Mouse (Mus musculus) megakaryocyte, adult 5-6 weeks (primary cell): Measurements from ENCODE around the gene C1qtnf7. TPM values are rescaled to one million over a fixed set of nuclear protein-coding genes. Genes with fewer than 3 reads are reported as not detected.

Experiments
- ATAC-seq: 2 replicates; pipeline ENCODE4 v1.8.0; 2016; ENCODE audit warnings: mild to moderate bottlenecking, inconsistent platforms; ENCODE audit not compliant: poor library complexity, severe bottlenecking
- total RNA-seq, 2 experiments: library from RNA; stranded (forward) in 1 of 2; stranded (reverse) in 1 of 2; fragments of 153-499, 151-499 nt in 1 of 2; fragments of 221-1000, 200-1000 nt in 1 of 2; gene quantifications; 2 replicates each; pipeline versions ENCODE4 v1.2.3 to v1.2.4; 2015 to 2017

C1qtnf7 gene
- total RNA-seq, 2 experiments from 2014 or later = 0.15 TPM; not detected in 1

DNA sequence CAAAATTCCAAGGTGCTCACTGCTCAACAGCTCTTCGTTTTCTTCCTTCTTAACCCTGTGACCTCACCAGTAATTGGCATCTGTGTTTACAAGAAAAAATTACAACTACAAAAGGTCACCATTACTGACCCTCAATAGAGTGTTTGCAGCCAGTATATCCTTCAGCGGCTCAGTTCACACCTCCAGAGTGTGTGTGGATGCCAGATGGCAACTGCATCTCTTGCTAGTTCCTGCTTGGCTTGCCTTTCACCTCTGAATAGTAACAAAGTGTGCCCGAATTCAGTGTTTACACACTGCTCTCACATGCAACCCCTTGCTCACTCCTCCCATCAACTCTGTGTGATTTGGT, 23.8 kb downstream of the C1qtnf7 start:
- ATAC-seq = no peak

DNA sequence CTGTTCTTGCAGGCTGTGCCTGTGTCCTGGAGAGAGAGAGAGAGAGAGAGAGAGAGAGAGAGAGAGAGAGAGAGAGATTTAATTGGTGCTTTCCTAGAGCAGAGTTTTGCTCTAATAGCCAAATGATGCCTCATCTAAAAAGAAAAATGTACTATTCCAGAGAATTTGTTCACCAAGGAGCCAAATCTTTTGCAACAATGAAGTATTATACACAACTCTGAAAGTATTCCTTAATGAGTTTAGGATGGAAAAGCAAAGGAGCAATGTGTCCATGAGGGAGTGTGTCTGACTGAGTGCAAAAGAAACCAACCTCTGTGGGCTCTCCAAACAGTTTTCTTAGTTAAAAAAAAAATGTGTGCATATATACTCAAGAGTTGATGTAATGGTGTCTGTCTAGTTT, 24.5 kb downstream of the C1qtnf7 start:
- ATAC-seq = no peak

DNA sequence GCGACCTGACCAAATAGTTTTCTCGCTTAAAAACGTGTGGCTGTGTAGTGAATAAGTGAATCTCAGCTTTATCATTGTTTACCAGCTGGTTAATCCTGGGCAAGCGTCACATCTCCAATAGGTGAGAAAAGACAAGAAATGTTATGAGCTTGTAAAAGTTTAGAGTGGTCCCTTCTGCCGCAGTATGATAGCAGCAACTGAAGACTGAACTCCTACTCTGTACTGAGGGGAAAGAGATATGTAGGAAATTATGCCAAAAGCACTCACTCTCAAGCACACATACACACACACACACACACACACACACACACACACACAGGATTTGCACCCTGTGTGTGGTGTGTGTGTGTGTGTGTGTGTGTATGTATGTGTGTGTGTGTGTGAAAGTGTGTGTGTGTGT, 26.2 kb downstream of the C1qtnf7 start:
- ATAC-seq = no peak

DNA sequence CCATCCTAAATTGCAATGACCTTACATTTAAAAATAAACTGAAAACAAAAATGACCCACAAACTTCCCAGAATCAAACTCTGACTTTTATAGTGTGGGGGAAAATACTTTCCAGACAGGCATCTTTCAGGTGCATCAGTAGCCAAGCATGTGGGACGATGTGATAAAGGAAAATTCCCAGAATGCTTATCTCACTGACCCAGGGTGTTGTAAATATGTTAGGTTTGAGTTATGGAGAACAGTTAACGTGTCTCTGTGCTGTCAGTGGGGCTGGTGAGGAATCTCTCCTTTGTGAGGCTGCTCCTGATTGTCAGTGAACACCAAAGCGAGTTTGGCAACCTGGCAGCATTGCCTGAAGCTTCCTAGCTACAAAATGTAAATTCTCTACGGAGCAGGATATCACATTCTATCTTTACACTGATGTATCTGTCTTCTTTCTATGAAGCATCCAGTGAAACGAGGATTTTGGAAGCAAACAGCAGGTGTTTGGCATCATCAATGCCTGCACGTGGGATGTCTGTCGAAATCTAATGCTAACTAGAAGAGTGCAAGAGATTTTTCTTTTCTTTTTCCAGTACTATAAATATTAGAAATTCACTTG, 27.0 kb downstream of the C1qtnf7 start:
- ATAC-seq = no peak

DNA sequence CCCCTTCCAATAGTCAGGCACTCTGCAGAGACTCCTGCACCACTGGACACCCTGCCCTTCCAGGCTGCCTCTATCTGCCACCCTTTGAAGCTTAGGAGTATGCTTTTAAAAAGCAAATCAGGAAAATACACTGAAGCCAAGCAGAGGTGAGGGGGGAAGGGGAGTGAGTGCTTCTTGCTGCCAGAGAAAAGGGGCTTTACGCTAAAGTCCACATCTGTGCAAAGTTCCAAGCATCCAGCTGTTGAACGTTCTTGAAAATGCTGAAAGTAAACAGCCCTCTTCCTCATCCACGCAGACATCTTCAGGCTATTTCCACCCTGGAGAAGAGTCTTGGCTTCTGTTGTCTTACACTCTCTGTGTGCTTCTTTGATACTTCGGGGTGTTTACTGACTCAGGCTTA, 34.6 kb downstream of the C1qtnf7 start:
- no peak for ATAC-seq

DNA sequence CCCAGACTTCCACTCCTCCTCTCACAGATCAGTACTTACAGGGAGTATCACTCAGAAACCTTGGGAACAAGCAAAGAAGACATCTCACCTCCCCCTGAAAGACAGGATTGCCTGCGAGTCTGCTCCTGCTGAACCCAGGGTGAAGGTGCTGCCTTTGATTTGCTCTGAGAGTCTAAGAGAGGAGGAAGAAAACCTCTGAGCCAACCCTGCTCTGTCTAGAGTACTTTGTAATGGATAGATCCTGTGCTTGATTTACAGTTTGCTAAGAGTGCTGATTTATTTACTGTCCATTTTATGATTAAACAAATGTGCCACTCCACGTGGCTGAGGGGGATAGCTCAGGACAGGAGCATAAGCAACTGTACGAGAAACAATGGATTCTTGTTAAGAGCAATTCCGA, 35.1 kb downstream of the C1qtnf7 start:
- ATAC-seq = no peak

DNA sequence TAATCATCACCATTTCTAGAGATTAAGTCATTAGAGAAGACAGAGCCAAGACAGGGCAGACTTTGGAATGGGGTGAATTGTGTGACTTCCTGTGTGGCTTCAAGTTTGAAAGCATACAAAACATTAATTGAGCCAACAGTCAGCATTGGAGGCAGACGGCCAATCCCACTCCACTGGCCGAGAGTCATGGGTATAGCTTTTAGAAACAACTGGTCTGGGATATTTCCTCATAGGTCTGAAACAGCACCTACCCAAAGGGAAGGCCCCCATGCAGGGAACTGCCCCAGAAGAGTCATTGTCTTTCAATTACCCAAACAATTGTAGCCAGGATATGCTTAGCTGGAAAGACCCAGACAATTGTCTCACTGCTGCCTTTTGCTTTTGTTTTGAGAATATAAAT, 39.5 kb downstream of the C1qtnf7 start:
- no peak for ATAC-seq

DNA sequence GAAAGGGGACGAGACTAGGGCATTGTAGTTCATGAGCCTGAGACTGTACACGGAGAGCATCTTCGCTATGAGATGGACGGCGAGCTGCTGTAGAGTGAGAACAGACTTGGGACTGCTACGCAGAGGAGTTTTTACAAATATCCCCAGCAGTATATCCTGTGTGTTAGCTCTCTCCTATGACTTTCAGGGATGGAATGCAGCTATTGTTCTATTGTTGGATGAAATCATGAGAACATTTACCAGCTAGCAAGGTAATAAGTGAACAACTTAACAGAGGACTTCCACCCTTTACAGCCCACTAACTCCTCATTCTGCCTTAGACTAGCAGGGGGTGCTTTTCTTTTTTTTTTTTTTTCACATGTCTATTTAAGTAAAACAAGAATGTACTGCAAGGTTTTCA, 40.1 kb downstream of the C1qtnf7 start:
- no peak for ATAC-seq

DNA sequence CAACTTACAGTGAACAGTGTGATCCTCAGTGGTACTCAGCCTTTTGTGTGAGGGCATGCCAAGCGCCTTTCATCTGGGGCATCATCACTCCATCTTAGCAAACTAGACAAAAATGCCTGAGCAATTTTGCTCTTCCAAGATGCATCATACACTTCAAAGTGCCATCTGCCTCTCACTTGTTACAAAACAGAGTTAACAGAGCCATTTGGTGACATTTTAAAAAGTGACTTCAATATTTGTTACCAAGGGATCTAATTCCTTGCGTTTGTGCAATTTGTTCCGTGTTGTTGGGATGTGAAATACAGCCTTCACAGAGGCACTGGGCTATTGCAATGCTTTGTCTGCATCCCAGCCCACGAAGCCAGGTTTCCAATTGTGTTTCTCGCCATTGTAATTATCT, 42.1 kb downstream of the C1qtnf7 start:
- ATAC-seq = no peak

DNA sequence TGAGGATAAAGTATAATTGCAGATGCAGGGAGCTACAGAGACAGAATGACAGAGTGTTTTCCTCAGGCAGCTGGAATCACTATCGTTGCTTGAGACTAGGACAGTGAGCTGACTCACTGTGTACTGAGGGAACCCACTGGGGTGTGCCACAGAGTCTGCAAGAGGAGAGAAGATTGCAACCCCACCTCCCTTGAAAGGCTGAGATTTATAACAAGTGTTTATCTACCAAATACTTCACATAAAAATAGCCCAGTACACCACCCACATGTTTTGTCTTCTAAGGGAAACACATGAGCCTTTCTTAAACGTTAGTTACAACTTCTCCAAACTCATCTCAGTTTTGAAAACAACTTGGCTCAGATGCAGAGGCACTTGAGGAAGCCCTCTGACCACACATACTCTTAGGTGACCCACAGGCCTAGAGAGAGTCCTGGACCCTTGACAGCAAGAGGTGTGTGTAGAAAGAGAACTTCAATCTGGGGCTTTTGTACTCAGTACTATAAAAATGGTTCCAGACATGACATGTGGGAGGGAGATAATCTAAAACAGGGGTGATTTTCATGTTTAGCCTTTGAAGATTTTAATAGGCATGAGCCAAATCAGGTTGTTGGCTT, 46.4 kb downstream of the C1qtnf7 start:
- ATAC-seq = no peak

DNA sequence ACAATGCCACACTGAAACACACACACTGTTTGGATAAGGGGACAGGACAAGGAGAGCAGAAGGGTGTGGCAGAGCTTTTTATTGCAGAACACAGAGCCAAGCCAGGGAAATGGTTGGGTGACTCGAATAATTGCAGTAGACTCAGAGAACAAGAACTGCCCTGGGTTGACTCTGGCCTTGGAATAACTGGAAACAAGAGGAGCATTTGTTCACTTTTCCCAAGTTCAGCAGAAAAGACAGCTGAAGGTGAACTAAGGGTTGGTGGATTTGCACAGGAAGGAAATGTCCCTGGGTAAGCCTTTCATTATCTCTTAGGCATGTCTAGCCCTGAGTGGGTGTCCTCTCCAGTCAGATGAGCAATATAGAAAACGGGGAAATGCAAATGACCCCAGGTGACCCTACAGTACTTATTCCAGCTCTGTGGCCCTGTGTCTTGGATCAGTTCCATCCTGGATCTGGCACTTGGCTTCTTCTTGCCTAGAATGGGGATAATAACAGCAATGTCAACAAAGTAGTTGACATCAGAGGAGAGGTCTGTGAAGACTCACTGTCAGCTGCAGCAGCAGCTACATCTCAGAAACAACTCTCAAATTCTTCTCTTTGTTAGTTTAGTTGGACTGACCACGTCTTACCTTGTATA, 54.5 kb downstream of the C1qtnf7 start:
- ATAC-seq = no peak

DNA sequence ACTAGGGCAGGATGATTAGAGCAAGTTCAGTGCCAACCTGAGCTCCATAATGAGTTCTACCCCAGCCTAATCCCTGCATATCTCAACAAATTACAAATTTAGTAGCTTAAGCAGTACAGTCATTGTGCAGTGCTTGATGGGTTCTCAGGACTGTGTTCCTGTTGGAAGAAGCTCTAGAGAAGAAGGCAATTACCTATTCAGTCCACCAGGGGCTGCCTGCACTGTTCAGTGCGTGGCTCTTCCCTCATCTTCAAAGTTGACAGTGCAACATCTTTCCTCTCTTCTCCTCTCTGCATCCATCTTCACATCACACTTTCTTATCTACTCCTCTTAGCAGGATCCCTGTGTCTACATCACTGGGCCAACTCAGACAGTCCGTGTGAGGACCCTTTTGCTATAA, 67.5 kb downstream of the C1qtnf7 start:
- peak; percentile 45 for ATAC-seq

DNA sequence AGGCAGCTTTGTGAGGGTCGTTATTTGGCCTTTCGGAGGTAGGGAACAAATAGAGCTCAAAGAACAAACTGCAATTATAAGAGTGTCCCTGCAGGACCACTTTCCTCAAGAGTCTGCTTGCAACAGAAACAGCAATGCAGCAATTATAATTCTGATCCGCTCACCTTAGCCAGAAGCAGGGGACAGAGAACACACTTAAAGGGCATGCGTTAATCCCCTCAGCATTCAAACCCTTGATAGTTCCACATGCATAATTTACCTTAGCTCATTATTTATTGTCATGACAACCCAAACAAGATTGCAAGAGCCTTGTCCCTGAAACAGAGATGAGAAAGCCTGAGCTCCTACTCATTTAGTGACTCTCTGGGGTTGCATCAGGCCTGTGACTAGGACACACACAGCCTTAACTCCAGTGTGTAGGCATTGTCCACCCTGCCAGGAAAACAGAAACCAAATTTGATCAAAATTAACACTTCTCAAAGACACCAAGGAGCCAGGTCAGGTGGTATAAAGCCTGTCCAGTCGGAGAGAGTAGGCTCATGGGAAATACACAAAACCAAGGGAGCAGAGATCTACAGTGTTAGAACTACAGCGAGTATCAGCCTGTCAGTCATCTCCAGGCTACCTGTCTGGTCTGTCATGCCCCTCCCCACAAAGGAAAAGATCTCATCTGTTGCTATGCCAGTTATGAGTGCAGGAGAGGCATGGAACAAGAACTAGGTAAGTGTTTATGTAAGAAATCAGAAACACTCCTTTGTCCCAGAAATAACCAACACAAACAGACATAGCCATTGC, 68.2 kb downstream of the C1qtnf7 start:
- ATAC-seq = no peak

DNA sequence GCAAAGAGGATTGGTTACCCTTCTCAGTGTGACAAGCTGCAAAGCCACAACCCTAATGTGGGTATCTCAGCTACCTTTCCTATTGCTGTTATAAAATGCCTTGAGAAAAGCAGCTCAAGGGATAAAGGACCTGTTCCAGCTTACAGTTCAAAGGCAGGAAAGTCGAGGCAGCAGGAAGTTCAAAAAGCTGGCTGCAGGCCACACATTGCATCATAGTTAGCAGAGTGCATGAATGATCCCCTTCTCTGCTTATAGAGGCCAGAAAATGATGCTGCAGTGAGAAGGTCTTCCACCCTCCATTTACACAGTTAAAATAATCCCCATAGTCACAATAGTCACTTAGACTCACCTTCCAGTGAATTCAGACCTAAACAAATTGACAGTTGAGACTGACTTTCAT, 69.1 kb downstream of the C1qtnf7 start:
- ATAC-seq = no peak

DNA sequence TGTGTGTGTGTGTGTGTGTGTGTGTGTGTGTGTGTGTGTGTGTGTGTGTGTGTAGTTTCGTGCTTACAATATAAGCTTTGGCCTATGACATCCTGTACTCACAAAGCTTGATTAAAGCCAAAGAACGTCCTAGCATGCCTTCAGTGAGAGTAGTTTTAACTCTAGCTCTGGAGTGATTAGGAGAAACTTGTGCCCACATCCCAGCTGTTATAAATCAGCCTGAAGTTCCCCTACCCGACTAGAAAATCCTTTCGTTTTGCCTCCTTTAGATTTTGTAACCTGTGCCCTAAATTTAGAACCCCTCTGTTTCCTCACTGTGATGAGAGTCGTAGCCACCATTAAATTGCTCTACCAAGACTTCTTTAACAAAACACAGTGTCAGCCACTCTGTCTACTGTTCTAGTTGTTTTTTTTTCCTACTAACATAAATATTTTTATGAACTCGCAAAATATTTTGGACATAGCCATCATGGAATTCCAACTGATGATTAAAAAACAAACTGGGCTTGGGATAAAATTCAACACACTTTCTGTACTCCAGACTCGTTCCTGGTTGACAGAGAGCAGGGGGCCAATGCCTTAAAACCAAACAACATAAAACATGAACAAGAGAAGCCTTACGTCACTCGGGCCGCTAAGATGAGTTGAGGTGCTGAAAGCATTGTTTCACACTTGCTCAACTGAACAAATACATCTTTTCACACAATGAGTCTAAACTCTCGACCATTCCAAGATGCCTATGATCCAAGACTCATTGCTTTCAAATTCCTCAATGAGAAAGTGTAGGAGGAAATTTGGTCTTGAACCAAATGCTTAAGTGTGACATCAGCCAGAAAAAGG, 70.3 kb downstream of the C1qtnf7 start:
- no peak for ATAC-seq

DNA sequence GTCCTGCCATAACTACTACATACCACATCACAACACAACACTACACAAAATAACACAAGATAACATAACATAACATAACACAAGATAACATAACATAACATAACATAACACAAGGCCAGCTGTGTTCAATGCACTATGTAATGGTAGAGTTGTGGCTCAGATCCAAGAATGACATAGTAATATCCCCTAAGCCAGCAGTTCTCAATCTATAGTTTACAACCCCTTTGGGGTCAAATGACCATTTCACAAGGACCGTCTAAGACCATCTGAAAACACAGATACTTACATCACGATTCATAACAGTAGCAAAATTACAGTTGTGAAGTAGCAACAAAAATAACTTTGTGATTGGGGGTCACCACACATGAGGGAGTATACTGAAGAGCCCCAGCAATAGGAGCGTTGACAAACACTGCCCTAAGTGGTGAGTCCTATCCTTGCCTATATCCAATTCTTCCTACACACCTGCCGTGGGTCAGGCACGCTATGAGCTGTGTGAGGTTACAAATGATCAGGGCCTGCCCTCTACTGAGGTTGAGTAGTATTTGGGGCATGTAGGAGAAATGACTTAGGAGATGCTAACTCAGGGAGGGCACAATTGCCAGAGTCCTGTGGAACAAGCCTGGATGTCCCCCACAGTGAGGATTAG, 73.6 kb downstream of the C1qtnf7 start:
- no peak for ATAC-seq

DNA sequence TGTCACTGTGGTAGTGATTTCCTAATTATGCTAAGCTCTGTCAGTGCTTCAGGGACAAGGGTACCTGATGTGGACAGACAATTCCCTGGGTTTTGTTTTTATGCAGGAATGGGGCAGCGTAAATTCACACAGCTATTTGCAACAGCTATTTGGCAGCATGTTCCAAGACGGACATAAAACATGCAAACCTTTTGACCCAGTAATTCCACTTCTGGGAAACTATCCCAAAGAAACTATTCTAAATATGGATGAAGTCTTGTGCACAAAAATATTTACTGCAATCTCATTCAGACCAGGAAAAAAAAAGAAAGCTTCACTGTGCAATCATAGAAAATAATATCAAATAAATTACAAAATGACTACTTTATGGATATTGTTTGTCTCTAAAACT, 74.1 kb downstream of the C1qtnf7 start:
- no peak for ATAC-seq

DNA sequence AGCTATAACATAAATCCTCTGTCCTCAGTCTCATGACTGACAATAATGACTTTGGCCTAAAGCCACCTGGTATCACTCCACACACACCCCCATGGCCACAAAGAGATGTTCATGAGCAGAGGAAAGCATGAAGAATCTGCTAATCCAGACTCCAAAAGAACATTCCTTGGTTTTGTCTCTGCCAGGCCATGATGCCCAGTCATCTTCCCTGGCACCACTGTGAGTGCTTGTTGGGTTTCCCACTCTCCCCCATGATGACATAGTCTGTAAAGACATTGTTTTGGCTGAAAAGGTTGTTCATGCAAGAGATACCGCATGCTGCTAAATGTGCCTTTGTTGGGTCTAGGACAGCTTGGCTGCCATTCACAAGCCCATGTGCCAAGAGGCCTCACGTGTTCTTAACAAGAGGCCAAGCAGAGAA, 75.0 kb downstream of the C1qtnf7 start:
- no peak for ATAC-seq

DNA sequence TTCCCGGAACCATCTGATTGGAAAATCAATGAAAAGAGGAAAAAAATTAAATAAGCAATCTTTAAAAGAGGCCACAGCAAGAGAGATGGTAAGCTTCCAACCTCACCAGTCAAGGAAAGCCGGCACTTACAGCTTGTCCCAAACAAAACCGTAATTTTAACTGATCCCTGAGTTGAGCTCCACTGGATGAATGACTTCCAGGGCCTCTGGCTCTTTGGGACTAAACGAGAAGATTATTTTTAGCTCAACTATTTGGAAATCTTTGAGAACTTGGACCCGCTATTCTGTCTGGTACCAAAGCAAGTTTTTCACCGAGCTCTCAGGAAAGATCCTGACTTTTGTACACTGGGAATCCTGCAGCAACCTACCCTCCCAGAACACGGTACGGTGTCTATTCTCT, 86.3 kb downstream of the C1qtnf7 start:
- no peak for ATAC-seq

DNA sequence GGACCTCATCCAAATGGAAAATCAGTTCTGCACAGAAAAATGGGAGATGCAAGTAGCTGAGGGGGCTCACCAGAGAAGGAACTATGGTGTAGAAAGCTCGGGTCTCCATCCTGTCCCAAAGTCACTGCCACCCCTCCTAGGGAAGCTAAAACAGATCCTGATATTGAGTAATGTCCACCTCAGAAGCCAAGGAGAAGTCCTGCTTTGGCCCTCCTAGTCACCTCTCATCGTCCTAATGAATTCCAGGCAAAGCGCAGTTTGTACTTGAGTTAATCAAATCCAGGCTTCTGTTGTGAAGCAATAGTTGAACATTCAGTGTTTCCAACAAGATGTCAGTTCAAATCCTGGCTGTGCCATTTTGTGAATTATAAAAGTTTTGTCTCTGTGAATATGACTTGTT, 87.2 kb downstream of the C1qtnf7 start:
- no peak for ATAC-seq

DNA sequence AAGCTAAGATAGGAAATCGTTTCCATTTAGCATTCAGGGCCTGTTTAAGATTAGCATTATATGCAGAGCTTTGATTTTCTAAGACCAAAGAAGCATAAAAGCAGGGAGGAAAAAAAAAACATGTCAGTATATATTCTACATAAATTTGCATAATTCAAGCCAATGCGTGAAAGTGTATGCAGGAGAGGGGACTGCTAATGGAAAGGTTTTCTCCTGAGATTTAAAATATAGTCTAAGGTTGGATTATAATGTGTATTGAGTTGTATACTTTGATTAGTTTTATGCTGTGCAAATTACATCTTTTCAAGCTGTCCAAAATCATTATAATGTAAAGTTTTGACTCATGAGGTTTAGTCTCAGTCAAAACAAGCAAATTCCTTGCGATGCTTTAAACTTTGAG, 88.2 kb downstream of the C1qtnf7 start:
- ATAC-seq = no peak
